Mouse (Mus musculus): ENCODE results near the gene Gm4969.
"Not testable (repeated sequence)": the region's sequence is repeated elsewhere in the genome, so short reads cannot be mapped to it uniquely, and the experiment has no call there.

Gene Gm4969

DNA sequence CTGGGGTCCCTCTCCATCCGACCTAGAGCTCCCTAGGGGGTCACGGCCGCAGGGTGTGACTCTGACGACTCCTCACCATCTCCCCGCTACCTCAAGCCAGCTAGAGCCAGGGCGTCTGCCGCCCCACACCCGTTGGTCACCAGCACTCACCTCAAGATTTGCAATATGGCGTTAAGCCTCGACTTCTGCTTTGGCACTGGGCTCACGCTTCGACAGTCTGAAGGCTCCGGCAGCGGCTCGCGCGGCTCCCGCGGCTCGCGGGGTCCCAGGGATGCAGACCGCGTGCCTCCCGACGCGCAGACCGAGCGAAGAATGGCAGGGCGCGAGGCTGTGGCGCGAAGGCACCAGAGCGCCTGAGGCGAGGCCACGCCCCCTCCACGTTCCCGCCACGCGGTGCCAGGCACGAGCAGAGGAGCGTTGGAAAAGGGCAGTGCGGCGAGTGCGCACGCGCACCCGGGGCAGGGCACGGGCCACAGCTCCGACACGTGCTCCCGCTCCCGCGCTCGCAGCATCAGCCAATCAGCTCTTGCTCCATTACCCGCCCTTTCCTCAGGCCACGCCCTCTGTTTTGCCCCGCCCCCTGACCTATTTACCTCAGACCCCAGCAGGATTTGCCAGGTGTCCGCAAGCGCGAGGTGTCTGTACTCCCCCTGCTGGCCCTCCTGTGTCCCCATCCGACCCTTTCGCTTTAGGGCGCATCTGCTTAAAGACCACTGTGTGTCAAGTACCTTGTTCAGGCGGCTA, at the start of gene Gm4969:
TSS of gene Gm4969 (minus strand) at position 341 of the 744 bp plus-strand sequence.
- peak; percentile 67 for DNase-seq

DNA sequence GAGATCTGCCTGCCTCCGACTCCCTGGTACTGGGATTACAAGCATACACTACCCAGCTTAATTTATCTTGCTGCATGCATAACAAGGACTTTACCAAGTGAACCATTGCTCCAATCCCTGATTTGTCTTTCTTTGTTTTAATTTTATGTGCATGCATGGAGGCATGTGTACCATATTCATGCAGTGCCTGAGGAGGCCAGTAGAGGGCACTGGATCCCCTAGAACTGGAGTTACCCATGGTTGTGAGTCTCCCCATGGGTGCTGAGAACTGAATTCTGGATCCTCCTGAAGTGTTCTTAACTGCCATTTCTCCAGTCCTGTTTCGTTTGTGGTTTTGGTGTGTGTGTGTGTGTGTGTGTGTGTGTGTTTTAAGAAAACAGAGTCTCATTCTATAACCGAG, 48.8 kb upstream of the Gm4969 start:
- no peak for DNase-seq

DNA sequence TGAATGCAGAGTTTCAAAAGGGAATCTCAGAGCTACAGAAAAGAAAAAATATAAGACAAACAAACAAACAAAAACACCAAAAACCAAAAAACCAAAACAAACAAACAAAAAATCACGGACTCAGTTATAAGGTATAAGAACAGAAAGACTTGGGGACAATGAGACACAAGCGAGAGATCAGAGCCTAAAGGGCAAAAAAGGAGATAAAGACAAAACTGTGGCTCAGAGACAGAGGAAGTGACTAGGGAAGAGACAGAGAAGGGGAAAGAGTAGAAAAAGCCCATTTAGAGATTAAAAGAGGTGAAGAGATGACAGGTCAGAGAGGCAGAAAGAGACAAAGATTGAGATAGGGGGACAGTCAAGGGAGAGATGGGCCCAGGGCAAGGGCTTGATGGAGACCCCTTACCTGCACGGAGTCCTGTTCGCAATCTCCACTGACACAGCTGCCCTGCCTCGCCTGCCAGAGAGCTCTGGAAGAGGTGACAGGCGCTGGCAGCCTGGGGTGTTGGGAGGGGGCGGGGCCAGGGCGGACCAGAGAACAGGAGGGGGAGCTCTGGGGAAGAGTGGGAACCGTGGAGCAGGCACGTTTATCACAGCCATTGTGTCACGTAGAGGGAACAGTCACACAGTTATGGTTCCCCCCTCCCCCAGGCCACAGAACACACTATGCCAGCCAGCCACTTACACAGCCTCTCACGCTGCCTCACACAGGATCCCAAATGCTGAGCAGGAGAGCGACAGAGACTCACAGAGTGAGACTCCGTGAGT, 47.7 kb upstream of the Gm4969 start, which contains the start of gene Gipr:
TSS of gene Gipr (minus strand) at position 472 of the 768 bp plus-strand sequence.
- DNase-seq = no peak

DNA sequence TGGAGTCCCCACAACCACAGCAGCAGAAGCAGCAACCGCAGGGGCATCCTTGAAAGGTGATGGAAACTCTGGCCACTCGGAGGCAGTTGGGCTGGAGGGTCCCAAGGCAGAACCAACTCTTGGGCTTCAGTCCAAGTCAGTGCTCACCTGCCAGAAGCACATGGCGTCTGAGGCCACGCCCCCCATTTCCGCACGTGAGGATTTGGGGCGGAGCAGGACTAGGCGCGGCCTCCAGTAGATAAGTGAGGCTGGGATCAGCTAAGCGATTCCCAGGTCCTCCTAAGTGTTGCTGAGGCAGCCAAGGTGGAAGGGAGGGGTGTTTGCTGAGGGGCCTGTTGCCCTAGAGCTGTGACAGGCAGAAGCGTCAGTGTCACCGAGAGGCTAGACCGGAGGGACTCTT, 46.8 kb upstream of the Gm4969 start:
- DNase-seq = no peak

DNA sequence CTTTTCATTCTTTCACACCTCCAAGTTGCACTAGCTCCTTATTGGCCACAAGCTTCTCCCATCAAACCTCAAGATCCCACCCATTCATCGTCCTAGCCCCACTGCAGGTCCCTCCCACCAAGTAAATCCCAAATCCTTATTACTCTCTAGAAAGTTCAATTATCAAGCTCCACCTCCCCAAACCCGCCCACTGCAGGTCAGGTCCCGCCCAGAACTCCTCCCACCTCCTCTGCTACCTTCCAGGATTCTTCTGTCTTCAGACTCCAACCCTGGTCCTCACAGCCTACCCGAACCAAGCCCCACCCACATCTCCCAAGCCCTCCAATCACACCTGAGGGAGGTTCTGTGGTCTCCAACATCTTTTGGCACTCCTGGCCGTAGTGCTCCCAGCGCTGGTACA, 46.0 kb upstream of the Gm4969 start:
- DNase-seq = peak; percentile 41

DNA sequence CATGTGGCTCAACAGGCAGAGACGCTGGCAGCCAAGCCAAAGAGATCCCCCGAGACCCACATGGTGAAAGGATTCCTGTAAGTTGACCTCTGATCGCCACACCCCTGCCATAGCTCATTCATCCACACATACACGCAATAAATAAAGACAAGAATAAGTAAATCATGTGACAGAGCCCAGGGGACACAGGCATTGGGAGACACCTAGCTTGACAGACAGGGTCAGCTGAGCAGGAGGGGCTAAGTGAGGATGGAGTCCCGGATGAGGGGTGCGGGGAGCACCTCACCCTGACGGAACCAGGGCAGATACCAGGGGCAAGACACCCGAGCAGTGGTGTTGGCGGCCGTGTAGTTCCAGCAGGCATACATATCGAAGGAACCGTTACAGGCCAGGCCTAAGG, 45.6 kb upstream of the Gm4969 start:
- DNase-seq = no peak

DNA sequence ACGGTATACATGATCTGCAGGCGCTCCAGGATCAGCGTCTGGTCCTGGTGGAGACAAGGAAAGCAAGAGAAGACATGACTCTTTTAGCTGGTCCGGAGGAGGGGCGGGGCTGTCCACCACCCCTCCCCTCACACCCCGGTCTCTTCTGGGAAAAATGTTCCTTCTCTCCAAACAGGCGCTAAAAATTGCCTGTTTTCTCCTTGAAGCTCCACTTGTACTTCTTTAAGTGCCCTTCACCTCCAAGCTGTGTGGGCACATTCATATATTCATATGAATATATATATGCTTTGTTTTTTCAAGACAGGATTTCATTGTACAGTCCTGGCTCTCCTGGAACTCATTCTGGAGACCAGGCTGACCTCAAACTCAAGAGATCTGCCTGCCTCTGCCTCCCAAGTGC, 44.8 kb upstream of the Gm4969 start:
- no peak for DNase-seq

DNA sequence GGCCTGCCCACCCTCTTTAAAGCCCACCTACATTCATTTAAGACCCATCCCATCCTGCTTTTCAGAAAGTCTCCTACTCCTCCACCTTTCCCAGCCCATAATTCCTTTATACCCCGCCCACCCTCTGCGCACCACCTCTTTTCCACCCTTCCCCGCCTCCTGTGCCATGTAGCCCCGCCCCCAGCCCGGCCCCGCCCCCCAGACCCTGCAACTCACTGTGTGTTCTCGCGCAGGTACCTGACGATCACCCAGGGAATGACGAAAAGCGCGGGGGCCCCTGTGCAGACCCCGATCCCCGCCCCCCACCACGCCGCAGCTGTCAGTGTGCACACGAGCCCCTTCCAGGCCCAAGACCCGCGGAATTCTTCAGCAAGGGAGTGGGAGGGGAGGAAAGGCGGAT, 41.9 kb upstream of the Gm4969 start:
- no peak for DNase-seq

DNA sequence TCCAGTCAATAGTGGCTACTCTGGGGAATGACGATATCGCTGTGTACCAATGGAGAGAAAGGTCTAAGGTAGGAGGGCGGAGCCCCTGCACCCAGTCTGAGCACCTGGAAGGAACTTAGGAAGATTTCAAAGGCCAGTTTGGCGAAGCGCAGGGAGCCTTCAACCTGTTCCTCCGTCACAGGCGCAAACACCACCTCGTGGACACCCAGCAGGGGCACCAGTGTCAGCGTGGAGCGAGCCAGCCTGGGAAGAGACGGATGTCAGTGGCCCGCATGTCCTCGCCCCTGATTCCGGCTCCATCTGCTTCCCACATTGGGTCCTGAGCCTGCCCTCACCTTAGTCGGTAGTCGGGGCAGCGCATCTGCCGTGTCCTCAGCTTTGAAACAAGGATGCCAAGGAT, 41.2 kb upstream of the Gm4969 start:
- DNase-seq = no peak

DNA sequence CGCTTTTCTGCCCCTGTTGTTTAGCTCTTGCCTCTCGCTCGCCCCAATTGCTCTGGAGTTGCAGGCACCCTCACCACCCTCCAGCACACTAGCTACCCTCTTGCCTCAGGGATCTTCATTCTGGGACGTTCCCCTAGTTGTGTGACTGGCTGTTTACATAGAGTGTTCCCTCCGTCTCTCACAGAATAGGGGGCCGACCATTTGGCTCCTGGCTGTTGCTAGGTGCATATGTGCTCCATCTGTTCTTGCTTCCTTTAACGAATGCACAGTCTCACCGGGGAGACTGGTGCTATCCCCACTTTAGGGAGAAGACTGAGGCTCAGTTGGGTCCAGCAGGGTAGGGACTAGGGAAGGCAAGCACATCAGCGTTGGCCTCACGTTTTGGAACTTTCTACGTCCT, 40.4 kb upstream of the Gm4969 start:
- DNase-seq = no peak

DNA sequence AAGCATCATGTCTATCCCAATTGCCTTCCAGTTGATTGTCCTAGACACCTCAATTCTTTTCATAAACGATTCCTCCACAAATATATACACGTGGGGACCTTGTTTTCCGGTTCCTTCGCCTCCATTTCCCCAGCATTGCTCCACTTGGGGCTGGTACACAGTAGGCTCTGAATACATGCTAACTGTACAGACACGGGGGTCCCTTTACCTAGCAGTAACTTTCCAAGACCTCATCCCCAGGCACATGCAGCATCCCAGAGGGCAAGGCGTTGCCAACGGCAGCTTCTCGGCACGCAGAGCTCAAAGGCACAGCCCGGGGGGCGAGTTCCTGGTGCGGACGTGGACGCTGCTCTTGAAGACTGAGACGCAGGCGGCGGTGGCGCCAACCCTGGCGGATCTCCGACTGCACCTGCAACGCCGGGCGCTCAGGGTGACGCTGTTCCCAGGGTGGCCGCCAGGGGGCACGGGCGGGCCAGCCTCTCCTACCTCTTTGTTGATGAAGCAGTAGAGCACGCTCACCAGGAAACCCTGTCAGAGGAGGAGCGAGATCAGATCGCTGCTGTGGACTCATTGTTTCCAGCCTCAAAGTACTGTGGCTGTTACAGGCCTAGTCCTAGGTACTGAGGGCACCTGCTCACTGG, 39.1 kb upstream of the Gm4969 start:
- peak; percentile 94 for DNase-seq

DNA sequence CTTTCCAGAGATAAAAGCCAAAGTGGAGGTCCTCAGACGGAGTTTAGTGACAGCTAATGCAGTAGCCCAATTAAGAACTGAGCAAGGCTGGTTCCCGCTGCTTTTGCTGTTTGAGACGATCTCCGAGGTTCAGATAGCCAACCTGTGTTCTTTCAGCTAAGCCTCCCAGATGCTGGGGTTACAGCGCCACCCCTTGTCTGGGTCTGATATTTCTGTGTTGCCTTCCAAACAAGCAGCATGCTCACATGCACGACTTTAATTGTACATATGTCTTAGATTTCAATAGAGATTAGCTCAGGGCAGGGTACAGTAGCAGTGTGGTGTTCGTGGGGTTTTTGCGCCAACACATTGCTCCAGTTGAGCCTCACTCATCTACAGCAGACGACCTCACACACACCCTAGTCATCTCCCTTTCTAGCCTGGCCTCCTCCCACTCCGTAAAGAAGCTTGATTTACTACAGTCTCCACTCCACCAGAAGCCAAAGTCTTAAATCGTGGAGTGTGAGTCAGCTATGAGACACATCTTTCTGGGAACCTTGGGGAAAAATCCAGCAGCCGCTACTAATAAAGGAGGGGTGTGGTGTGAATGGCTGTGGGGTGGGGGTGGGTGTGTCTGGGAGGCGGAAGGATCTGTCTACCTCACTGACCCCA, 37.8 kb upstream of the Gm4969 start:
- no peak for DNase-seq

DNA sequence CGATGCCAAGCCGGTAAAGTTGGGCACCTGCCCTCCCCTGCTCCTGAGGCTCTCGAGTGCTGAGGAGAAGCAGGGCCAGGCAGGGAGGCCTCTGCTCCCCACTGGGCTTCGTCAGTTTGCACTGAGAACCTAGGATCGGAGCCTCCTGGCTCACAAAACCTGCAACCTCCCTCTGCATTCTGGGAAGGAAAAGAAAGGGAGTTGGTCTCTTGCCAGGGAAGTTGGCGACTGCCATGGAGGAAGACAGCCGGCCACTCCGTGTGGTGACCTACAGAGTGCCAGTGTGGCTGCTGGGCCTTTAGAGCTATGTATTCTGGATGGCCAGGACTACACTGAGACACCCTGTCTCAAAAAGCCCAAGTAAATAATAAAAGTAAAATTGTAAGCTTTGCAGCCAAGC, 36.6 kb upstream of the Gm4969 start:
- no peak for DNase-seq

DNA sequence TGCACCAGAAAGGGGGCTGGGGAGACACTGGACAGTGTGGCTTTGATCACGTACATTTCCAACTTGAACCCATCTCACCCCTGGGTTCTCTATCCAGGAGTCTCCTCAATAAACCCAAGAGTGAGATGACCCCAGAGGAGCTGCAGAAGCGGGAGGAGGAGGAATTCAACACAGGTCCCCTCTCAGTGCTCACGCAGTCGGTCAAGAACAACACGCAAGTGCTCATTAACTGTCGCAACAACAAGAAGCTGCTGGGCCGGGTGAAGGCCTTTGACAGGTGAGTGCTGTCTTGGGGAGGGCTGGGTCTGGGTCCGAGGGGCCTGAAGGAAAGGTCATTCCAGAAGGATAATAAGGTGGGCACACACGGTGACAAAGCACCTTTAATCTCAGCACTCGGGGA, 33.0 kb upstream of the Gm4969 start:
- DNase-seq = not testable (repeated sequence)

DNA sequence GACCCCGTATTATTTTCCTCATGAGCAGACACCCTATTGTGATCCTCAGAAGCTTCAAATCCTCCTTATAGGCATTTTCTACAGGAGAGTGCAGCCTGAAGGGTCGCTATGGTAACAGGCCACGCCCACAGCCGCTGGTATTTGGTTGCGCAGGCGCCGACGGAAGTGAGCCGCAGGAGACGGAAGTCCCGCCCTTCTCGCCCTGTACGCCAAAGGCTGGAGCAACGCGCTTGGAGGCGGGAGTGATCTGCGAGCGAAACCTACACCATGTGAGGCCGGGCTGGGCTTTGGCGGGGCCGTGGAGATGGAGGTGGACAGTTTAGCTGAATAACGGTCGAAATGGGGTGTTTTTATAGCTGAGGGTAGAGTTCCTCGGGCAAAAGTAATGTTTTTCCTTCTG, 31.5 kb upstream of the Gm4969 start, which contains the start of gene Snrpd2:
TSS of gene Snrpd2 (plus strand) at position 97 of the 400 bp plus-strand sequence.
- DNase-seq = peak; percentile 97

DNA sequence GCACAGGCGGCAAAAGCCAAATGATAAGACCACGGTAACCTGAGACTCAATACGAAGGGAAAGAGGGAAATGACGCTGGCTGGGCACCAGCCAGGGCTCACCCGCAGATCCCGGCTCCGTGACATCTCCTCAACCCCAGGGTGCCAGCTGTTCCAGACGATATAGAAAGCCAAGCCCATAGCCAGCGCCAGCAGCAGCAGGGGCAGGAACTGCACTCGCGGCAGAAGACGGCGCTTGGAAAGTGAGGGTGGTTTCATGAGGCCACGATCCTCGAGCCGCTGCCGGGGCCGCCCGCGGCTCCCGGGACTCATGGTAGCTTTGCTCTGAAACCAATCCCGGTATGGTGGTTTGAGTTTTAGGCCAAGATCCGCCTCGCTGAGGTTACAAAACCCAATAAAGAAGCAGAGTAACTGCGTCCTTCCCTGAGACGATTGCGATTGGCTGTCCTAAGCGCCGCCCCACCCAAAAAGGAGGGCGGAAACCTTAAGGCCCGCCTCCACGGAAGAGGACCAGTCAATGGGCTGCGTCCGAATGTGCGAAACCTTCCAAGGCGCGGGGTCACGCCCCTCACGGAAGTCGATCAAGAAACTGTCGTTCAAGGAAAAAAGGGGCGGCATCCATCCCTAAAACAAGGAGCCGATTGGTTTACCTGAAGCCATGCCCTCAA, 30.8 kb upstream of the Gm4969 start, which contains the start of gene Qpctl:
TSS of gene Qpctl (minus strand) at position 417 of the 667 bp plus-strand sequence.
- DNase-seq = peak; percentile 99

DNA sequence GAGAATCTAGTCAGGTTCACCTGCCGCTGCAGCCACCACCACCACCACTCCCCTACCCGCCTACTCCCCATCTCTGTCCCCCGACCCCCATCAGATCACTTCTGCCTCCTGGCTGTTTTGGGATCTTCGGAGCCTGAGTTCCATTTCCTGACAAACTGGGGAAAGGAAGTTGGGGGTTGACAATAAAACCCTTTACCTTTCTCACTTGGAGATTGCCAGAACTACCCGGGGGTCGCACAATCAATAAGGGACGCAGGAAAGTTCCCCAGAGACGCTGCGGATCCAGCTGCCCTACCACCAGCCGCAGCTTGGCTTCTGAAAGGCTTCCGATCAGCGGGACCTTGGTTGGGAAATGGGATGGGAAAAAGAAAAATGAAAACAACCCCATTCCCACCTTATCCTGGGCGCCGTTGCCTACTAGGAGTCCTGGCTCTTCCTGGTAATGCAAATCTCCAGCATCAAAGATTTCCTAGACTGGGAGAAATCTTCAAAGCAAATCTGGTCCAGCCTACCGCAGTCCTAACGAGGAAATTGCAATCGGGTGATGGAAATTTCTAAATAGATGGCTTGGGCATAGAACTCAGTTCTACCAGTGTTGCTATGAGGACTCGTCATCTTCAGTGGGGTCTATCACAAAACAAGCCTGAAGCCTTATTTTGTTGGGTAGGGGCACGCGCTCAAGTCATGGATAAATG, 30.2 kb upstream of the Gm4969 start:
- DNase-seq = no peak

DNA sequence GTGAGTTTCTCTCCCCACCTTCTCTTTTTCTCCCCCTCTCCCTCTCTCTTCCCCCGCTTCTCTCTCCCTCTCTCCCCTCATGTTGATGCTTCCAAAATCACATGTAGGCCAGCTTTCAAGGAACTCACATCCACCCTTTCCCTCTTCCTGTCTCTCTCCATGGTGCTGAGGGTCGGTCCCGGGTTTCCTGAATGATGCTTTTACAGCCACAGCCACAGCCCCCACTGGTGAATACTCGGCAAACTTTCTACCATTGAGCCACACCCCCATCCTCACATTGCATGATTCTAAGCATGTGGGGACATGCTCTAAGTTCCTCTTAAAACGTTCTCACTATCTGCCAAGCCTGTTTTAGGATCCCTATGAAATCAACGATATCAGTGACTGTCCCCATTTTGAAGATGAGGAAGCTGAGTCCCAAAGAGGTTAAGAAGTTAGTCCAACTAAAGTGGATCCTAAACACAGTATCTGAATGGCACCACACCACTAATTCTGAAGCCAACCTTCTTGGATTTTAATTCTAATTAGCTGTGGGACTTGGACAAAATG, 29.4 kb upstream of the Gm4969 start:
- no peak for DNase-seq

DNA sequence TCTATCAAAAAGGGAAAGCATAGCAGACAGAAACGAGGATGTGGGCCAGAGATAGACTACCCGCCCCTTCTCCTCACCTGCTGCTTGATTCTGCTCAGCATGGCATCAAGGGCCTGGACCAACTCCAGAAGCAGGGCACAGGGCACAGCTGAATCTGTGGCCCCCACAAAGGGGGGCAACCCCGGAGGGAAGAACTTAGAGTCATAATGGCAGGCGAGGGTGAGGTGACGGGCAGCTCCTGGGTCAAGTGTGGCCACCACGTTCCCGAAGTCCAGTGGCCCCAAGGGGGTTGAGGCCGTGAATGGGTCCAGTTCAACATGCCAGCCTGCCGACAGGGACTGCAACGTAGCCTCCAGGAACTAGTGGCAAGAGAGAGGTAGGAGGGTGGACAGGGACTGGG, 28.6 kb upstream of the Gm4969 start:
- no peak for DNase-seq

DNA sequence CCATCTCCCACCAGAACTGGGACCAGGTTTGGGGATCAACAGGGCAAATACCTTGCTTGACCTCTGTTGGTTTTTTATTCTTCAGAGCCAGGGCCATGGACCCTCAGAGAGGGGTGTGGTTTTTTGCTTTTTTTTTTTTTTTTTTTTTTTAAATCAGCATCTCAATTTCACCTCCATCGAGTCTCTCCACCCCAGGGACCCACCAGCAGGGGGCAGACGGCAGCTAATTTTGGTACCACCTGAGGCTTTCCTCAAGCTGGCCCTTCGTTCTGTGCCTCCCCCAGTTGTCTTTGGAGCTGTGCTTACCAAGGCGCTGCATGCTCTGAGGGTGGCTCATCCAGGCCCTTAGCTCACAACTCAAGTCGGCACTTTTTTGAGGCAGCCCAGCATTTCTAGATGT, 19.2 kb upstream of the Gm4969 start:
- DNase-seq = peak; percentile 58

DNA sequence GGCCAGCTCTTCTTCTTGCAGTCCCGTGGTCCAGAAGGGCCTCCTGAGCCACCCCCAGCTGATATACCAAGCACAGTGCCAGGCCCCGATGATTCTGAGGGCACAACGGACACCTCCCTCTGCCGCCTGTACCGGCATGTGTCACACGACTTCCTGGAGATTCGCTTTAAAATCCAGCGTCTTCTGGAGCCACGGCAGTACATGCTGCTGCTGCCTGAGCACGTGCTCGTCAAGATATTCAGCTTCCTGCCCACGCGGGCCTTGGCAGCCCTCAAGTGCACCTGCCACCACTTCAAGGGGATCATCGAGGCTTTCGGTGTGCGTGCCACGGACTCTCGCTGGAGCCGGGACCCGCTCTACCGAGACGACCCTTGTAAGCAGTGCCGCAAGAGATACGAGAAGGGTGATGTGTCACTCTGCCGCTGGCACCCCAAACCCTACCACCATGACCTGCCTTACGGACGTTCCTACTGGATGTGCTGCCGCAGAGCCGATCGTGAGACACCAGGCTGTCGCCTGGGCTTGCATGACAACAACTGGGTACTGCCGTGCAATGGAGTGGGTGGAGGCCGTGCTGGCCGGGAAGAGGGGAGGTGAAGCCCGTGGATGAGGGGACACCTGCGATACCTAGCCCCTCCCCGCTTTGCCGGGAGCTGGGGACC, 18.6 kb upstream of the Gm4969 start:
- no peak for DNase-seq
